8 mouse cellular contexts compared by ENCODE assay signal in genomic region chr8:85481900-85482299, GRCm38 (mm10). TPM values are rescaled to one million over a fixed set of nuclear protein-coding genes. Genes with fewer than 3 reads are reported as not detected.
DNase-seq lines count a peak whose midpoint lies in the region; ATAC-seq and TF ChIP-seq lines count a peak whose summit lies in the region.

No protein-coding gene starts in this region.

- DNase-seq in gastrocnemius, adult 2 months: peak; percentile 34
- no peak for DNase-seq in gastrocnemius, postnatal 36 days
- DNase-seq in brain, adult 2 months (ENCODE audit: low read depth, low spot score): peak; percentile 69
- peak; percentile 27 to 37 for DNase-seq in layer of hippocampus, adult 2 months (ENCODE audit: low spot score in 2 of 2)
- peak; percentile 48 to 63 for DNase-seq in right cerebral cortex, postnatal 10 days (ENCODE audit: low spot score in 2 of 2)

- 0 out of 2 replicates have a peak overlapping the region, but pooled peaks have one; percentile 11 for H3K9ac ChIP-seq in heart, embryonic 13.5 days
- H3K9ac ChIP-seq in lung, embryonic 16.5 days (ENCODE audit: low read length): peak overlapping the region; percentile 51

- no peaks in the 10 kb centered on the region for H3K27me3 ChIP-seq in heart, embryonic 13.5 days (replicated peaks)
- no peaks in the 10 kb centered on the region for H3K27me3 ChIP-seq in lung, embryonic 16.5 days (ENCODE audit: control insufficient read depth, insufficient read depth, low read depth, low read length)

- no peaks in the 10 kb centered on the region for H3K4me1 ChIP-seq in heart, embryonic 13.5 days
- H3K4me1 ChIP-seq in lung, embryonic 16.5 days (replicated peaks; ENCODE audit: control insufficient read depth, insufficient read depth, low read length): no peaks in the 10 kb centered on the region

- H3K36me3 ChIP-seq in heart, embryonic 13.5 days: no peaks in the 10 kb centered on the region
- no peaks in the 10 kb centered on the region for H3K36me3 ChIP-seq in lung, embryonic 16.5 days (ENCODE audit: control insufficient read depth, insufficient read depth, low read length)

- intact Hi-C loops in gastrocnemius, adult 2 months (cut with DNase I): no loop called here
- intact Hi-C loops in gastrocnemius, postnatal 36 days (cut with DNase I): no loop called here

- H3K4me2 ChIP-seq in heart, embryonic 13.5 days: peak overlapping the region; percentile 53
- H3K4me2 ChIP-seq in lung, embryonic 16.5 days (ENCODE audit: low read depth, low read length): peak overlapping the region; percentile 37

- no peak for ATAC-seq in heart, embryonic 13.5 days (ENCODE audit: extremely low read depth, insufficient number of reproducible peaks, low FRiP score, low TSS enrichment)
- peak; percentile 95 for ATAC-seq in lung, embryonic 16.5 days (ENCODE audit: low read depth)
- no peak for ATAC-seq in inflammation-experienced regulatory T-cells, adult 6 months

- WGBS in heart, embryonic 13.5 days: 32% methylated on average over 10 of the region's 10 CpGs
- WGBS in lung, embryonic 16.5 days: 20% methylated on average over 10 of the region's 10 CpGs

- peak overlapping the region; percentile 43 for H3K27ac ChIP-seq in gastrocnemius, adult 2 months
- H3K27ac ChIP-seq in heart, embryonic 13.5 days (replicated peaks): no peak overlapping the region
- H3K27ac ChIP-seq in layer of hippocampus, adult 2 months: peak overlapping the region; percentile 80
- H3K27ac ChIP-seq in lung, embryonic 16.5 days (ENCODE audit: low read length): peak overlapping the region; percentile 70

- peak overlapping the region; percentile 13; the same call in 1 of the 2 replicates for H3K4me3 ChIP-seq in gastrocnemius, adult 2 months
- 0 out of 2 replicates have a peak overlapping the region, but pooled peaks have one; percentile 12 for H3K4me3 ChIP-seq in heart, embryonic 13.5 days
- peak overlapping the region; percentile 26 for H3K4me3 ChIP-seq in layer of hippocampus, adult 2 months
- 0 out of 2 replicates have a peak overlapping the region, but pooled peaks have one; percentile 2 for H3K4me3 ChIP-seq in lung, embryonic 16.5 days (ENCODE audit: low read length)

- TF ChIP-seq CTCF in gastrocnemius, adult 2 months (IDR thresholded peaks at IDR 0.05): no peak
- TF ChIP-seq CTCF in layer of hippocampus, adult 2 months (conservative IDR thresholded peaks at IDR 0.05): no peak

- no peaks in the 10 kb centered on the region for H3K9me3 ChIP-seq in heart, embryonic 13.5 days
- no peaks in the 10 kb centered on the region for H3K9me3 ChIP-seq in lung, embryonic 16.5 days (ENCODE audit: control insufficient read depth, low read length)

RNA-seq across cellular contexts. Expression of gene Gpt2, which starts 10.5 kb away (rescaled TPM):
- 100 to 1,000 TPM; 203 to 433 TPM for total RNA-seq in gastrocnemius, adult 2 months (2021)
- total RNA-seq in gastrocnemius, postnatal 36 days (2021): 100 to 1,000 TPM; 303 to 317 TPM
- 7.0 and 7.4 TPM in 2 replicates for polyA plus RNA-seq in heart, embryonic 13.5 days (2015; fragmentation: Nextera tagmentation; extraction: Ambion mirVana)
- total RNA-seq in layer of hippocampus, adult 2 months (2021): 10 to 100 TPM; 70.9 to 88.3 TPM
- polyA plus RNA-seq in lung, embryonic 16.5 days (2015; fragmentation: Nextera tagmentation; extraction: Ambion mirVana): 13.8 and 15.5 TPM in 2 replicates
- under 1 TPM; 0.21 to 0.43 (median 0.25) TPM for polyA plus RNA-seq in inflammation-experienced regulatory T-cells, adult 6 months (2017; shearing (Covaris generic))

RNA-seq across cellular contexts. Expression of gene 4921524J17Rik, which starts 49.3 kb away (rescaled TPM):
- total RNA-seq in gastrocnemius, adult 2 months (2021): 10 to 100 TPM; 12.1 to 14.2 TPM
- 10 to 100 TPM; 11.4 to 14.2 TPM for total RNA-seq in gastrocnemius, postnatal 36 days (2021)
- 52.9 and 62.3 TPM in 2 replicates for polyA plus RNA-seq in heart, embryonic 13.5 days (2015; fragmentation: Nextera tagmentation; extraction: Ambion mirVana)
- 10 to 100 TPM; 16.5 to 17.7 TPM for total RNA-seq in layer of hippocampus, adult 2 months (2021)
- 38.2 and 44.6 TPM in 2 replicates for polyA plus RNA-seq in lung, embryonic 16.5 days (2015; fragmentation: Nextera tagmentation; extraction: Ambion mirVana)
- polyA plus RNA-seq in inflammation-experienced regulatory T-cells, adult 6 months (2017; shearing (Covaris generic)): 10 to 100 TPM; 76.4 to 84.3 (median 77.7) TPM

Comparison
In these comparisons a context has a peak if more than half of its experiments do, and no peak if none do; other contexts are left out.
1. DNase-seq: peak in gastrocnemius, adult 2 months (single experiment), brain, adult 2 months (single experiment), layer of hippocampus, adult 2 months (2 of 2) and right cerebral cortex, postnatal 10 days (2 of 2); none in gastrocnemius, postnatal 36 days (0 of 2).
2. Peak in every context shown above with its lines, with median percentiles within 50 percentile points of each other: H3K4me3 ChIP-seq.